Mouse (Mus musculus) layer of hippocampus, adult 8-10 months (tissue): ENCODE results near the gene Malrd1. TPM values are rescaled to one million over a fixed set of nuclear protein-coding genes. Genes with fewer than 3 reads are reported as not detected.
A peak's percentile ranks its signal among the peaks of the same experiment; 100 is the strongest.
"Not testable (repeated sequence)": the region's sequence is repeated elsewhere in the genome, so short reads cannot be mapped to it uniquely, and the experiment has no call there.

Source experiments
- DNase-seq, 2 experiments: peaks; one replicate each; pipeline ENCODE4 v3.0.0; 2022; ENCODE audit warnings: low spot score in 2 of 2
- total RNA-seq, 4 experiments: library from RNA; stranded (reverse); gene quantifications; 2 replicates each; pipeline ENCODE4 v1.2.4; 2022

The Malrd1 gene
- total RNA-seq = not detected

GRCm38 (mm10) chr2:15526241-15526924 lies at the start of gene Malrd1:
TSS of gene Malrd1 (plus strand) at chr2:15526479.
- no peak for DNase-seq

GRCm38 (mm10) chr2:15538643-15539042 lies 12.4 kb downstream of the Malrd1 start:
- DNase-seq = no peak

- DNase-seq = no peak
Measured at GRCm38 (mm10) chr2:15613327-15613948, 87.2 kb downstream of the Malrd1 start.

- DNase-seq = no peak
Measured at GRCm38 (mm10) chr2:15614026-15614425, 87.7 kb downstream of the Malrd1 start.

- DNase-seq = no peak
Measured at GRCm38 (mm10) chr2:15635761-15636160, 109.5 kb downstream of the Malrd1 start.

GRCm38 (mm10) chr2:15643864-15644263 lies 117.6 kb downstream of the Malrd1 start:
- no peak for DNase-seq

- no peak for DNase-seq
Measured at GRCm38 (mm10) chr2:15656388-15656787, 130.1 kb downstream of the Malrd1 start.

- DNase-seq = no peak
Measured at GRCm38 (mm10) chr2:15702977-15703376, 176.7 kb downstream of the Malrd1 start.

- DNase-seq = peak; percentile 19 to 24
Measured at GRCm38 (mm10) chr2:15740945-15741344, 214.7 kb downstream of the Malrd1 start.

GRCm38 (mm10) chr2:15744979-15745688 lies 218.9 kb downstream of the Malrd1 start:
- no peak for DNase-seq

GRCm38 (mm10) chr2:15784818-15785217 lies 258.5 kb downstream of the Malrd1 start:
- DNase-seq = no peak

- no peak for DNase-seq
Measured at GRCm38 (mm10) chr2:15815724-15816123, 289.4 kb downstream of the Malrd1 start.

- no peak for DNase-seq
Measured at GRCm38 (mm10) chr2:15869380-15869779, 343.1 kb downstream of the Malrd1 start.

GRCm38 (mm10) chr2:15893418-15894120 lies 367.3 kb downstream of the Malrd1 start:
- DNase-seq = no peak

GRCm38 (mm10) chr2:15925432-15925831 lies 399.2 kb downstream of the Malrd1 start:
- DNase-seq = no peak

GRCm38 (mm10) chr2:15926041-15926440 lies 399.8 kb downstream of the Malrd1 start:
- no peak for DNase-seq

GRCm38 (mm10) chr2:15931479-15931878 lies 405.2 kb downstream of the Malrd1 start:
- DNase-seq = no peak

GRCm38 (mm10) chr2:15931924-15932323 lies 405.6 kb downstream of the Malrd1 start:
- DNase-seq = no peak

GRCm38 (mm10) chr2:15932340-15932739 lies 406.1 kb downstream of the Malrd1 start:
- DNase-seq = no peak

GRCm38 (mm10) chr2:16002925-16003324 lies 476.6 kb downstream of the Malrd1 start:
- DNase-seq = no peak

GRCm38 (mm10) chr2:16017046-16017445 lies 490.8 kb downstream of the Malrd1 start:
- DNase-seq = not testable (repeated sequence)

- DNase-seq = not testable (repeated sequence)
Measured at GRCm38 (mm10) chr2:16017719-16018118, 491.4 kb downstream of the Malrd1 start.
